In genomic region chr4:137727506-137728187, GRCm38 (mm10) we compare ENCODE assay signal across 9 mouse cellular contexts.
DNase-seq lines count a peak whose midpoint lies in the region; ATAC-seq and TF ChIP-seq lines count a peak whose summit lies in the region.
"Had no signal": no experiment of that assay in that cellular context is flagged by ENCODE, and none has a peak within 500 bp of the region (broad histone marks: within the 10 kb centered on the region; RNA-seq: fewer than 3 reads in every experiment).

No protein-coding gene starts in this region.

- DNase-seq in left cerebral cortex, adult 2 months (ENCODE audit: extremely low spot score in 1 of 2, low spot score in 2 of 2) = no peak
- no peak for DNase-seq in left cerebral cortex, adult 8-10 months (ENCODE audit: low spot score in 2 of 2)
- DNase-seq in cerebellum, postnatal 10 days = peak; percentile 33 to 54
- peak; percentile 47 for DNase-seq in splenic B cell, adult 2 months (ENCODE audit: low read depth, low spot score)
- no peak for DNase-seq in layer of hippocampus, adult 18-20 months (ENCODE audit: low spot score in 2 of 2)
- no peak for DNase-seq in left cerebral cortex, postnatal 14 days (ENCODE audit: low spot score in 2 of 2)

- H3K36me3 ChIP-seq in hindbrain, embryonic 15.5 days = no peaks in the 10 kb centered on the region
- H3K36me3 ChIP-seq in liver, embryonic 15.5 days (replicated peaks) = no peaks in the 10 kb centered on the region
- no peaks in the 10 kb centered on the region for H3K36me3 ChIP-seq in splenic B cell, adult 2 months (ENCODE audit: control insufficient read depth, insufficient read depth, low read length, poor library complexity, severe bottlenecking)

- H3K27me3 ChIP-seq in hindbrain, embryonic 15.5 days = no peaks in the 10 kb centered on the region
- peaks cover 82% of the 10 kb centered on the region for H3K27me3 ChIP-seq in liver, embryonic 15.5 days
- H3K27me3 ChIP-seq in splenic B cell, adult 2 months (ENCODE audit: control insufficient read depth, insufficient read depth, low read length, poor library complexity, severe bottlenecking) = no peaks in the 10 kb centered on the region

- no peak for TF ChIP-seq CTCF in left cerebral cortex, adult 2 months (IDR thresholded peaks at IDR 0.05)

- H3K4me2 ChIP-seq in hindbrain, embryonic 15.5 days = peak overlapping the region; percentile 26
- H3K4me2 ChIP-seq in liver, embryonic 15.5 days = no peak overlapping the region

- intact Hi-C loops in left cerebral cortex, adult 2 months (cut with DNase I) = no loop called here
- intact Hi-C loops in left cerebral cortex, postnatal 14 days (cut with DNase I) = no loop called here

- peaks cover 46% of the 10 kb centered on the region for H3K4me1 ChIP-seq in hindbrain, embryonic 15.5 days (replicated peaks)
- H3K4me1 ChIP-seq in liver, embryonic 15.5 days (replicated peaks) = peaks cover 34% of the 10 kb centered on the region

- ATAC-seq in hindbrain, embryonic 15.5 days (ENCODE audit: low FRiP score, low read depth) = peak; percentile 32
- ATAC-seq in liver, embryonic 15.5 days (ENCODE audit: insufficient read depth) = peak; percentile 29; the same call in 1 of the 2 replicates

- no peak overlapping the region for H3K4me3 ChIP-seq in left cerebral cortex, adult 2 months
- no peak overlapping the region for H3K4me3 ChIP-seq in hindbrain, embryonic 15.5 days
- H3K4me3 ChIP-seq in liver, embryonic 15.5 days (replicated peaks) = no peak overlapping the region

- WGBS in hindbrain, embryonic 15.5 days = 9% methylated on average over 18 of the region's 18 CpGs
- 18% methylated on average over 18 of the region's 18 CpGs for WGBS in liver, embryonic 15.5 days (ENCODE audit: insufficient replicate concordance)

- H3K27ac ChIP-seq in left cerebral cortex, adult 2 months = peak overlapping the region; percentile 41; the same call in 1 of the 2 replicates
- H3K27ac ChIP-seq in hindbrain, embryonic 15.5 days (replicated peaks) = no peak overlapping the region
- H3K27ac ChIP-seq in liver, embryonic 15.5 days (replicated peaks) = no peak overlapping the region
- H3K27ac ChIP-seq: macrophage had no signal

- no peak overlapping the region for H3K9ac ChIP-seq in hindbrain, embryonic 15.5 days
- no peak overlapping the region for H3K9ac ChIP-seq in liver, embryonic 15.5 days

- no peaks in the 10 kb centered on the region for H3K9me3 ChIP-seq in hindbrain, embryonic 15.5 days
- H3K9me3 ChIP-seq in liver, embryonic 15.5 days (replicated peaks) = no peaks in the 10 kb centered on the region

Comparison
In these comparisons a context has a peak if more than half of its experiments do, and no peak if none do; other contexts are left out.
1. DNase-seq: peak in cerebellum, postnatal 10 days (2 of 2) and splenic B cell, adult 2 months (single experiment); none in left cerebral cortex, adult 2 months (0 of 2), left cerebral cortex, adult 8-10 months (0 of 2), layer of hippocampus, adult 18-20 months (0 of 2) and left cerebral cortex, postnatal 14 days (0 of 2).